Mouse (Mus musculus): ENCODE measurements around the gene Kcnf1.

The Kcnf1 gene

GRCm38 (mm10) chr12:17159549-17159948, 17.1 kb downstream of the Kcnf1 start:
- peak in 1 of 2 experiments; percentile 70 for DNase-seq (ENCODE audit: low spot score in 2 of 2)

GRCm38 (mm10) chr12:17157558-17157957, 19.1 kb downstream of the Kcnf1 start:
- no peak for DNase-seq (ENCODE audit: low spot score in 2 of 2)

GRCm38 (mm10) chr12:17155781-17156180, 20.9 kb downstream of the Kcnf1 start:
- DNase-seq (ENCODE audit: low spot score in 2 of 2), result no peak

GRCm38 (mm10) chr12:17152840-17153239, 23.8 kb downstream of the Kcnf1 start:
- peak in 1 of 2 experiments; percentile 61 for DNase-seq (ENCODE audit: low spot score in 2 of 2)

GRCm38 (mm10) chr12:17148920-17149319, 27.8 kb downstream of the Kcnf1 start:
- DNase-seq (ENCODE audit: low spot score in 2 of 2), result peak; percentile 53 to 57

GRCm38 (mm10) chr12:17141791-17142190, 34.9 kb downstream of the Kcnf1 start:
- DNase-seq (ENCODE audit: low spot score in 2 of 2), result no peak

- peak in 1 of 2 experiments; percentile 70 for DNase-seq (ENCODE audit: low spot score in 2 of 2)
These were observed 36.3 kb downstream of the Kcnf1 start for GRCm38 (mm10) chr12:17140436-17140835.

GRCm38 (mm10) chr12:17134546-17135096, 42.1 kb downstream of the Kcnf1 start:
- DNase-seq (ENCODE audit: low spot score in 2 of 2), result no peak

- DNase-seq (ENCODE audit: low spot score in 2 of 2), result peak in 1 of 2 experiments; percentile 23
These were observed 44.4 kb downstream of the Kcnf1 start for GRCm38 (mm10) chr12:17132243-17132642.

GRCm38 (mm10) chr12:17131563-17131962, 45.1 kb downstream of the Kcnf1 start:
- no peak for DNase-seq (ENCODE audit: low spot score in 2 of 2)

GRCm38 (mm10) chr12:17122881-17123280, 53.8 kb downstream of the Kcnf1 start:
- DNase-seq (ENCODE audit: low spot score in 2 of 2), result peak in 1 of 2 experiments; percentile 41
